Mouse (Mus musculus) brain, embryonic 14.5 days (tissue): ENCODE results near the gene Prickle2.

ENCODE experiments used
- CTCF ChIP-seq: fragments of 200-500 bp; IDR thresholded peaks from 2 replicates; pipeline ENCODE4 v1.5.1; 2012; ENCODE audit warnings: inconsistent platforms, mild to moderate bottlenecking, moderate library complexity, borderline replicate concordance; ENCODE audit not compliant: insufficient read depth, insufficient read length; ENCODE audit errors: extremely low read depth
- POLR2A ChIP-seq: fragments of 200-500 bp; IDR thresholded peaks from 2 replicates; pipeline ENCODE4 v1.6.1; 2012; ENCODE audit warnings: mild to moderate bottlenecking, inconsistent platforms, borderline replicate concordance; ENCODE audit not compliant: poor library complexity, insufficient read depth, insufficient read length, severe bottlenecking; ENCODE audit errors: extremely low read depth

- TF ChIP-seq CTCF (no peak), POLR2A (no peak)
Measured at GRCm38 (mm10) chr6:92533306-92534063, 172.5 kb downstream of the Prickle2 start.
